Mouse (Mus musculus): ENCODE measurements at regions not wholly inside any gene's neighbourhood (a gene's known extent, or its start where the extent isn't known, plus 50 kb on each side); places are given as distances from the start of the nearest gene placed in this dataset.

DNA sequence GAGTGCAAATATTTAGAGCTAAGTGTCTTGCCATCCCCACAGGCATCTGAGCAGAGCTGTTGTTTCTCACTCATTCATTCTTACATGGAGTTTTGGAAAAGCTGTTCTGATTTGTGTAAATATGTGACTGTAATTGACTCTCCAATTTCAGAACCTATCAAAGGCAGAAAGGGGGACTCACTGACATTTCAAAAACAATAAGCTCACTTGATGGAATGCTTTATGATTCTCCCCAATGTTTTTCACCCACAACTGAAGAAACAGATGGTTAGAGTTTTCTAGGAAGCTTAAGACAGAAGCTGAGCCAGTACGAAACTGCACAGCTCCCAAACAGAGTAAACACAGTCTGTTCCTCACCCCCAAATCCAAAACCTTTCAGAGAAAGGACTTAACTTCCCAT, 460.1 kb upstream of the Etaa1 start:
- DNase-seq (ENCODE audit: low spot score): no peak

GRCm38 (mm10) chr11:18408071-18408752, 454.5 kb upstream of the Etaa1 start:
- no peak for DNase-seq (ENCODE audit: low spot score)

DNA sequence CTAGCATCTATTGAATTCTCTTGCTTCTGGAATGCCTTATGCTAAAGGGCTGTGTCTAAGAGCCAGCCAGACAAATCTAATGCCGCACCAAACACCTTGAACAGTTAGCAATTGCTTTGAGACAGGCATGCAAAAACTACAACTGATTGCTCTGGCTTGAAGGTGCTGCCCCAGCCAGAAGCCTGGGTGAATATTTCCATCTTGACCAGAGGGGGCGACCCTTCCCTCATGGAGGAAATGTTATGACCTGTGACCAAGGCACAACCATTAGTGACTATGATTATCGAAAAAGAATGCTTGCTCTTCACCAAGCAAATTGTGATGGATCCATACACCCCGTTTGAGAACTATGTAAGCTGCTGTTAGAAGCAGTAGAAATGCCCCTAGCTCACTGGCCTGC, 445.9 kb upstream of the Etaa1 start:
- DNase-seq (ENCODE audit: low spot score): no peak

DNA sequence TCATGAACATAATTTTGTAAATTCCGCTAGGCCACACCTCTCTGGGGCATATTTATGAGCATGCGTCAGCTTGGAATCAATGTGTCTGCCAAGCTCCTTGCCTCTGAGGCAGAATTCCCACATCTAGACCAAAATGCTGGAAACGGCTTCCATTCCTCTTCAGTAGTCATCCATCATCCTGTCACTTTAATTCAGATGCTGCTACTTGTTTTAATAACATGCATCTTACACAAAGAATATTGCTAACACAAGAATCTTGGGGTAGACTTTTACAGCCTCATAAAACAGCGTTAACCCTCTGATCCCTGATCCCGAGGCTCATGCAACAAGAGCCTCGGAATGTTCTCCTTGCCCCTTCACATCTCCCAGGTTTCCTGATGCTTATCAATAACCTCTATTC, 442.7 kb upstream of the Etaa1 start:
- no peak for DNase-seq (ENCODE audit: low spot score)

GRCm38 (mm10) chr11:18395631-18396030, 442.0 kb upstream of the Etaa1 start:
- DNase-seq (ENCODE audit: low spot score): no peak

DNA sequence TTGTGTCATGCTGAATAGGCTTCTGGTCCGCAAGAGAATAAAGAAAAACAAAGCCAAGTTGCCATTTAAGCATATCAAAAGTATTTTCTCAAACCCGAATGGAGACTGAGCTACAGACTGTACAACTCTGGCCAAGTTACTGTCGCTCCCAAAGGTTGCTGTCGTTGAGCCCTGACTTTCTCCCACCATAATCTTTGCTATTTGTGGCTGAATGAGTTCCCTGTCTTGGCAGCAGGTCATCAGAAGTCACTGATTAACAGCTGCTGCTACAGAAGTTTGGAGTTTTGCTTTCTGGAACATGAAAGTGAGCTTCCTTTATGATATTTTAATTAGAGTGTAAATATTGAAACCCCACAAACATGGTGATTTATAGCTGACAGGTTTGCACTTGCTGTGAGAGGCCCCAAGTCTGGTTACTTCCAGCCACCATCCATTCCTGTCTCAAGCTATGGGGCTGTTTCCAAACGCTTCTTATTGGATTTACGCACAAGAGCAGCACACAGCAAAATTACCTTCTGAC, 419.2 kb upstream of the Etaa1 start:
- DNase-seq (ENCODE audit: low spot score): no peak

- DNase-seq (ENCODE audit: low spot score): no peak
These were observed 417.6 kb upstream of the Etaa1 start for GRCm38 (mm10) chr11:18371304-18371703.

DNA sequence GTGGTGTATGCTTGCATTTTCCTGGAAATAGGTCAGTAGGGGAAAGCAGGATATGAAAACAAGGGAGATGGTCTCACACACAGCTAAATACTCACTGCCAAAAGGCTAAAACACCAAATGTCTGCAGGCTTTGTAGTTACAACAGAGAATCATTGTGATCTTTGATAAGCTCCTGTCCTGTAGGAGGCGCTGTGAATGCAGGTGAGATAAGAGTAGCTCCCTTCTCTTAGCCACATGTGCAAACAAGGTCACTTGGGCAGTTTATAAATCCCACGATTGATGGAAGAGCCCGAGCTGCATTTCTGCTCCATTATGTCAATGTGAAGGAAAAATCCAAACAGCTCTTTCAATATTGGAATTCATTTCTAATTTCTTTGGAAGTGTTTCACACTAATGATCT, 417.2 kb upstream of the Etaa1 start:
- DNase-seq (ENCODE audit: low spot score): no peak

DNA sequence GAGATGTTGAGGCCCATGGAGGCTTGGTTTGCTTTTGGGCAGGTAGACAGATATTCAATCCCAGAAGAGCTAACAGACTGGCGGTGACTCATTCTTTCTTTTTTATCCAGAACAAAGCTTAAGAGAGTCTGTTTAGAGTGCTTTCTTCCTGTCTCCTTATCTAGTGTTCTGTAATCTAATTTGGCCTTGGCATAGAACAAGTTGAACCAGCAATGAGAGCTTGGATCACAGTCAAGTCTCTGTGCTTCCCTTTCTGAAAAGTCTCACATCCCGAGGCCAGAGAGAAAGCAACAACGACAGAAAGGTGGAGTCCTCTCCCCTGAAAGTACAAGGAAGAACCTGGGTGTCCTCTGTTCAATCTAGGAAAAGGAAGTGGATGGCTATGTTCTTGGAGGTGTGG, 401.2 kb upstream of the Etaa1 start:
- no peak for DNase-seq (ENCODE audit: low spot score)

GRCm38 (mm10) chr11:18354156-18354555, 400.5 kb upstream of the Etaa1 start:
- no peak for DNase-seq (ENCODE audit: low spot score)

- no peak for DNase-seq (ENCODE audit: low spot score)
These were observed 394.2 kb upstream of the Etaa1 start for GRCm38 (mm10) chr11:18347841-18348240.

GRCm38 (mm10) chr11:18313510-18314301, 360.0 kb upstream of the Etaa1 start:
- DNase-seq (ENCODE audit: low spot score): no peak

DNA sequence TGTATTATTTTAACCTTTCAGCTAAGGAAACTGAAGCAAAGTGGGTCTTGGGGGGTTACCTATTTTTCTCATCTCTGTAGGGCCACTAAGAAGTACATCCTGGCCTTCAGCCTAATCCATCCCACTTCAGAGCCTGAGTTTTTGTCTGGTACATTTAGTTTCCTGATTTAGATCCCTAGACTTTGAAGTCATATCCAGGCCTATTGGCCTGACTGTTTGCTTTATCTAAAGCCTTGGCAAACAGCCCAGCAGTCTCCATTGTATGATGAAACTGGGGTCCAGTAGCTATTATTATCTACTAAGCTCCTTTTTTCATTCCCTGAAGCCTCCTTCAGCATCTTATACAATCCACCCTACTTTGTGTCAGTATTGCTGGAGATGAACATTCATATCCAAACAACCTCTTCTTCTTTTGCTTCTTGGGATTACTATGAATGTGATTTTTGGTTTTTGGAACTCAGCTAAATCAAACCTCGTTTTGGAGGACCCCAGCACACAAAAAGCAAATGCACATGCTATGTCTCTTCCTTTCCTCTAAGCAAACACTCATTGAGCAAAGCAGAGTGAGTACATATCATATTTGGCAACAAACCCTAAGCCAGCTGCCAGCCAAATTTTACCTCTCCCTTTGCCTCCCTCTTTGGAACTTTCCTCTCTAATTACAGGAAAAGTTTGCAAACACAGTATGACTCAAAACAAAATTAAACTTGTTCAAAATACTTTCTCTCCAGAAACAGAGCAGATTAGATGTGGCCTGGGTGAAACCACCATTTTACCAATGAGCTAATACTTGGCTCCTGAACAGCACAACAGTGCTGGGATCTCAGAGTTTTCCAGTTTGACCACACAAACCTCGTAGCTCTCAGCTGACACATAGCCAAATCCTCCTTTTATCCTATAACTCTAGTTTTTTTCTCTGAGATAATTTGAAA, 342.8 kb upstream of the Etaa1 start:
- no peak for DNase-seq (ENCODE audit: low spot score)

GRCm38 (mm10) chr11:18278585-18279136, 325.0 kb upstream of the Etaa1 start:
- no peak for DNase-seq (ENCODE audit: low spot score)

DNA sequence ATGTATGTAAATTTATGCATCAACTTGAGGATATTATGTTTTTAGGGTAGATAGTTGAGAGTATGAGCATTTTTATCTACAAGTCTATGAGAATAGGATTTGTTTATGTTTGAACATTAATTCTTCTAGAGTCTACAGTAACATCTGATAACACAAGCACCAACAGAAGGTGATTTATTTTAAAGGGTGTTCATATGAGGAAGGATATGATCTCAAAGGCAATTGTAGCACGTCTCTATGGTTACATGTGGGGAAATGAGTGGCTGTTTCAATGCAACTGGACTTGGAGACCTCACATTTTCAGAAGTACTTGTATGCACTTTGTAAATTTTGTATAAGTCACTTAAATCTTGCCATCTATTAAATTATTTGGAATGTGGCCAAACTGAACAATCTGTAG, 318.7 kb upstream of the Etaa1 start:
- DNase-seq (ENCODE audit: low spot score): no peak

DNA sequence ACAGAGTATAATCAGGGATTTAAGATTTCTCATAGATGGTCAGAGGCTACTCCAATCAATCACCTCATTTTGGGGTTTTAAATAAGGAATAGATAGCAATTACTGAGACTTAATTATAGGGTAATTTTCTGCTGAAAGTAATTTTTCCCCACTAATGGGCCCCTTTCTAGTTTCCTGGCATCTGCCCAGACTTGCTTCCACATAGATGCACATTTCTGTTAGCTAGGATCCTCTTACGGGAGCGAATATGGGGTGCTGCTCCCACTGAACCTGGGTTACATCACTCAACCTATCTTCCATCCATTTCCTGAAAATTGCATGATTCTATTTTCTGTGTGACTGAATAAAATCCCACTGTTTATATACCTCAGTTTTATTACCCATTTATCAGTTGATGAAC, 312.5 kb upstream of the Etaa1 start:
- no peak for DNase-seq (ENCODE audit: low spot score)

GRCm38 (mm10) chr11:18262901-18263300, 309.2 kb upstream of the Etaa1 start:
- DNase-seq (ENCODE audit: low spot score): no peak

- DNase-seq (ENCODE audit: low spot score): no peak
These were observed 295.6 kb upstream of the Etaa1 start for GRCm38 (mm10) chr11:18249236-18249635.

DNA sequence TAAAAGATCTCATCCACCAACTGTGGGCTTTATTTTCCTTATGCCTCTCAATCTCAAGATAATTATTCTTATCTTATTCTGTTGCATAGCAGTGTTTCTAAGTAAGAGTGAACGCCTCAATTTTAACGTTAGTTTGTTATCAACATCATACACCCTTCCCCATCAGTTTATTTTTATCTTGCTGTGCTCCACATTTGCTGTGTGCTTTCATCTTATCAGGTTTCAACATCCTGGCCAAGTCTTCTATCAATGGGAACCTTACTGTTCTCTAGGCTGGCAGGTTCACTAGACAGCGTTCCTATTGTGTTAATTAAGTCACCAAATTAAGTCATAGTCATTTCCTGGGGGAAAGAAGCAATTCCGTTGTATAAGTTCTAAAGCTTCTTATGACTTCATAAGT, 263.1 kb upstream of the Etaa1 start:
- no peak for DNase-seq (ENCODE audit: low spot score)

DNA sequence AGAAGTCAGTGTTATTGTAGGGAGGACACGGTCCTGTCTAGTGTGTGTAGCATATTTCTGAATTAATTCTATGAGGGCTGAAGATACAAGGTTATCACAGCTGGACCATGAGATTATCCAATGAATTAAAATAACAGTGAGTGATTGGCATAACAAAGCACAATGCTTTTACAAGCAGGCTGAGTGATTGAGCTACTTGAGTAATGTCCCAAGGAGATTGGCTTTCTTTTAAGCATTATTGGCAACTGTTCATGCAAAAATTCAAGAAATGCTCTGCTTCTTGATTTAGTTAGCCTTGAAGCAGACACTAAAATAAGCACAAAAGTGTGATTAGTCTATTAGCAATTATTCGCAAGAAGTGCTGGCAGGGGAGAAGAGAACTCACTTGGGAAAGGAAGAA, 219.4 kb upstream of the Etaa1 start:
- no peak for DNase-seq (ENCODE audit: low spot score)

DNA sequence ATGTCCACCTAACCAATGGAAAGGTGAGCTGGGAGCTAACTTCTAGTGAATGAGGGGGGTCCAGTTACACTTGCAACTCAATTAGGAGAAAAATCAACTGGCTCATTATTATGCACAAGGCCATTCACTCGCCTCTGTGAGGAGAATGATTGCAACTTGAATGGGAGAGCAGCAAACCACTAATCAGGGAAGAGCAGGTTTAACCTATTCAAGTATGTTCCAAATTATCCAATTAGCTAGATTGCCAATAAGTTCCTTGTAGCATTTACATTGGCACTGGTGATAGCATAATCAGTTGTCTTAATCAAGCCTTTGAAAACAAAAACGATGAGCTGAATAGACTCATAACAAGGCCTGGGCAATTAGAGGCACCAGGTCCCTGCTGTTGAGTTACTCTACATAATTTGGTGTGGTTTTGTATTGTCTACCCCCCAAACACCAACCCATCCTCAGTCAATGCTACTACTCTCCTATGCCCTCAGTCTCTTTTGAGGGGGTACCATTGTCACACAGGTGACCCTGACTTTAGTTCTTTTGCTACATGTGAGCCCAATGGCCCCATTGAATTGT, 217.6 kb upstream of the Etaa1 start:
- DNase-seq (ENCODE audit: low spot score): no peak

Measured in yolk sac, embryonic 10.5 days (tissue).